Mouse (Mus musculus): Measurements from ENCODE around the gene Col6a5. TPM values are rescaled to one million over a fixed set of nuclear protein-coding genes. Genes with fewer than 3 reads are reported as not detected.
A peak's percentile ranks its signal among the peaks of the same experiment; 100 is the strongest.

Gene Col6a5
- polyA plus RNA-seq (2015; fragmentation: Nextera tagmentation; extraction: Ambion mirVana), result 0.07 and 0.08 TPM in 2 replicates

GRCm38 (mm10) chr9:105960533-105960932, at the start of gene Col6a5:
Gene Col6a5 (minus strand): TSS chr9:105960643.
- no peak for ATAC-seq (ENCODE audit: extremely low read depth, insufficient number of reproducible peaks, low FRiP score, low TSS enrichment)
- H3K4me2 ChIP-seq, result peak within 1 kb of the TSS; percentile 16; the same call in 1 of the 2 replicates

GRCm38 (mm10) chr9:105997955-105998354, 37.5 kb upstream of the Col6a5 start:
- Histone ChIP-seq H3K9ac (no peak overlapping the region), H3K36me3 (no peaks in the 10 kb centered on the region), H3K27me3 (replicated peaks) (0 out of 2 replicates have a peak, but pooled peaks cover 5% of the 10 kb centered on the region), H3K4me1 (no peaks in the 10 kb centered on the region), H3K4me3 (no peak overlapping the region), H3K27ac (replicated peaks) (no peak overlapping the region), H3K9me3 (peaks cover 5% of the 10 kb centered on the region; the same call in 1 of the 2 replicates), H3K4me2 (no peak overlapping the region)
- 49% methylated on average over 11 of the region's 11 CpGs for WGBS
- ATAC-seq (ENCODE audit: extremely low read depth, insufficient number of reproducible peaks, low FRiP score, low TSS enrichment), result no peak

More at GRCm38 (mm10) chr9:105960533-105960932, at the start of gene Col6a5:
- H3K9me3 ChIP-seq, result no peaks in the 10 kb centered on the region
- no peak within 1 kb of the TSS for H3K27ac ChIP-seq (replicated peaks)
- H3K36me3 ChIP-seq, result no peaks in the 10 kb centered on the region
- no peak within 1 kb of the TSS for H3K4me3 ChIP-seq
- peaks cover 18% of the 10 kb centered on the region for H3K27me3 ChIP-seq (replicated peaks)
- H3K4me1 ChIP-seq, result peaks cover 9% of the 10 kb centered on the region
- WGBS, result 18% methylated on average over 13 of the region's 13 CpGs
- H3K9ac ChIP-seq, result no peak within 1 kb of the TSS; the same call in 1 of the 2 replicates

GRCm38 (mm10) chr9:105992425-105992824, 32.0 kb upstream of the Col6a5 start:
- ATAC-seq (ENCODE audit: extremely low read depth, insufficient number of reproducible peaks, low FRiP score, low TSS enrichment), result no peak
- H3K27ac ChIP-seq (replicated peaks), result no peak overlapping the region

DNA sequence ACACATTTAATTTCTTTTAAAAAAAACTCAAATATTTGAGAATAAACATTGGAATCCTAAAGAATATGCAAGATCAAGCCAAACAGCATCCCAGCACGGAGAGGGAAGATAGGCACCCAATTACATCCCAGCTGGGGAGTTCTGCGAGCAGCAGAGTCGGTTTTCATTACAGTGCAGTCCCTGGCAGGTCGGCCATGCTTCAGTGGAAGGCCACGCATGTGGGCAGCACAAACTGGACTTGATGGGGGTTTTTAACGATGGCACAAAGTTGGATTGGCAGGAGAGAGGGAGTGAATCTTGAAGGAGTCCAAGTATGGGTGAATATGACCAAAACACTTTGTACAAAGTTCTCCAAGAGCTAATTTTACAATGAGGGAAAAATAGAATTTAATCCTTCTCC, 29.7 kb upstream of the Col6a5 start:
- ATAC-seq (ENCODE audit: extremely low read depth, insufficient number of reproducible peaks, low FRiP score, low TSS enrichment), result no peak
- Histone ChIP-seq H3K36me3 (no peaks in the 10 kb centered on the region), H3K4me2 (no peak overlapping the region), H3K27ac (replicated peaks) (no peak overlapping the region), H3K4me1 (no peaks in the 10 kb centered on the region), H3K9me3 (peaks cover 3% of the 10 kb centered on the region; the same call in 1 of the 2 replicates), H3K9ac (no peak overlapping the region), H3K4me3 (no peak overlapping the region), H3K27me3 (replicated peaks) (0 out of 2 replicates have a peak, but pooled peaks cover 4% of the 10 kb centered on the region)
- 64% methylated on average over 6 of the region's 6 CpGs for WGBS

More at GRCm38 (mm10) chr9:105992425-105992824, 32.0 kb upstream of the Col6a5 start:
- Histone ChIP-seq H3K4me1 (no peaks in the 10 kb centered on the region), H3K36me3 (no peaks in the 10 kb centered on the region), H3K9me3 (peaks cover 5% of the 10 kb centered on the region; the same call in 1 of the 2 replicates), H3K9ac (no peak overlapping the region), H3K27me3 (replicated peaks) (no peaks in the 10 kb centered on the region), H3K4me3 (no peak overlapping the region), H3K4me2 (no peak overlapping the region)
- 71% methylated on average over 6 of the region's 6 CpGs for WGBS

DNA sequence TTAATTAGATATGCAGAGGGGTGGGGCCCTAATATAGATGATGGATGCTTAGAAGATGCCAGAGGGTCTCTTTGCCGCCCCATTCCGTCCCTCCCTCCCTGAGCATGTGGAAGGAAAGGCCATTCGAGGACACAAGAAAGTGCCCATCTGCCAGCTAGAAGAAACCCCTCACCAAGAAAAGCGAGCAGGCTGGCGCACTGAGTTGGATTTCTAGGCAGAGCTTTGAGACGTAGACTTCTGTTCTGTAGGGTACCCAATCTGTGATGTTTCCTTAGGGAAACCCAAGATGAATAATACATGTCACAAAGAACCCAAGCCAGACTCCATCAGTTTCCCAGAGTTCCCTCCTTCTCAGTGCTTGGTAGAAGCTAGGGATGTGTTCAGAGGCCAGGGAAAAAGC, 29.0 kb upstream of the Col6a5 start:
- ATAC-seq (ENCODE audit: extremely low read depth, insufficient number of reproducible peaks, low FRiP score, low TSS enrichment), result no peak
- H3K27me3 ChIP-seq (replicated peaks), result 0 out of 2 replicates have a peak, but pooled peaks cover 6% of the 10 kb centered on the region
- no peaks in the 10 kb centered on the region for H3K9me3 ChIP-seq
- no peaks in the 10 kb centered on the region for H3K36me3 ChIP-seq
- H3K9ac ChIP-seq, result no peak overlapping the region
- 76% methylated on average over 6 of the region's 6 CpGs for WGBS
- H3K4me3 ChIP-seq, result no peak overlapping the region
- H3K4me1 ChIP-seq, result no peaks in the 10 kb centered on the region
- no peak overlapping the region for H3K4me2 ChIP-seq
- H3K27ac ChIP-seq (replicated peaks), result no peak overlapping the region

DNA sequence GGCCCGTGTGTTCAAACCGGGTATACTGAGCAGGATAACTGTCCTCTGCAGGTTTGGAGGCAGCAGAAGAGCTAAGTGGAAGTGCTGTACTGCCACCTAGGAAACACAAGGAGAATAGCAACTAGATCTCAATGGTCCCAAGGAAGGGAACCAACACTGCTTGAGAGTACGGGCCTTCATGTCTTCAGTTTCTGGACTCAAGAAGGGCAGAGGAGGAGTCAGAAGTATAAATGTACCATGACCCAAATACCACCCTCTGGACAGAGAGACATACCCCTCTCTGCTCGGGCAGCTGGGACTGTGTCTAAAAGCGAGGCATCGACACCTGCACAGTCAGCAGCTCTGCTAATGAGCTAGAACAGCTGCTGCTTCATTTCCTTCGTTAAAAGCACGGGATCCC, 27.7 kb upstream of the Col6a5 start:
- Histone ChIP-seq H3K27ac (replicated peaks) (no peak overlapping the region), H3K4me3 (no peak overlapping the region), H3K36me3 (no peaks in the 10 kb centered on the region), H3K4me1 (no peaks in the 10 kb centered on the region), H3K4me2 (no peak overlapping the region), H3K9ac (no peak overlapping the region), H3K9me3 (no peaks in the 10 kb centered on the region), H3K27me3 (replicated peaks) (peaks cover 14% of the 10 kb centered on the region)
- no peak for ATAC-seq (ENCODE audit: extremely low read depth, insufficient number of reproducible peaks, low FRiP score, low TSS enrichment)
- WGBS, result 57% methylated on average over 8 of the region's 8 CpGs

GRCm38 (mm10) chr9:105984931-105985519, 24.6 kb upstream of the Col6a5 start:
- no peaks in the 10 kb centered on the region for H3K36me3 ChIP-seq
- H3K9ac ChIP-seq, result no peak overlapping the region
- WGBS, result 38% methylated on average over 10 of the region's 10 CpGs
- H3K4me3 ChIP-seq, result no peak overlapping the region
- H3K4me1 ChIP-seq, result no peaks in the 10 kb centered on the region
- no peaks in the 10 kb centered on the region for H3K9me3 ChIP-seq
- no peak overlapping the region for H3K27ac ChIP-seq (replicated peaks)
- no peak overlapping the region for H3K4me2 ChIP-seq
- no peak for ATAC-seq (ENCODE audit: extremely low read depth, insufficient number of reproducible peaks, low FRiP score, low TSS enrichment)
- peaks cover 14% of the 10 kb centered on the region for H3K27me3 ChIP-seq (replicated peaks)

GRCm38 (mm10) chr9:105978479-105978878, 18.0 kb upstream of the Col6a5 start:
- H3K27me3 ChIP-seq (replicated peaks), result peaks cover 15% of the 10 kb centered on the region
- H3K4me1 ChIP-seq, result no peaks in the 10 kb centered on the region
- no peaks in the 10 kb centered on the region for H3K36me3 ChIP-seq
- ATAC-seq (ENCODE audit: extremely low read depth, insufficient number of reproducible peaks, low FRiP score, low TSS enrichment), result no peak
- H3K4me2 ChIP-seq, result no peak overlapping the region
- WGBS, result 85% methylated on average over 8 of the region's 8 CpGs
- no peak overlapping the region for H3K27ac ChIP-seq (replicated peaks)
- no peak overlapping the region for H3K9ac ChIP-seq
- no peaks in the 10 kb centered on the region for H3K9me3 ChIP-seq
- no peak overlapping the region for H3K4me3 ChIP-seq

DNA sequence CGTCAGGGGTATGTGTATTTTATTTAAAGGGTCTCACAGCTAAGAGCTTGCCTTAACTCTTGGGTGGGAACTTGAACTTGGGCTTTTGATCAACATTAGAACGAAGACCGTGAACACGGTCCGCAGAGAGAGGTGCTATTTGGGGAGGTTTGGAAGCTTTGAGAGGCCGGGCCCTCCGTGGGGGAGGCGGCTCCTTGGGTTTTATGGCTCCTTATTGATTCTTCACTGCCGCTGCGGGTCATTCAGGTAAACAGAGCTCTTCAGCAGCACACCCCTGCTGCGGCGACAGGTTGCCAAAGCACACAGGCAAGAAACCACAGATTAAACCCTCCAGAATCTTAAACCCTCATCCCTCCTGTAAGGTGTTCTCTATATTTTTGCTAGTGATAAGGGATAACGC, 16.4 kb upstream of the Col6a5 start:
- Histone ChIP-seq H3K36me3 (no peaks in the 10 kb centered on the region), H3K9ac (no peak overlapping the region), H3K4me1 (no peaks in the 10 kb centered on the region), H3K27ac (replicated peaks) (no peak overlapping the region), H3K4me3 (no peak overlapping the region), H3K9me3 (no peaks in the 10 kb centered on the region), H3K27me3 (replicated peaks) (peaks cover 15% of the 10 kb centered on the region), H3K4me2 (no peak overlapping the region)
- ATAC-seq (ENCODE audit: extremely low read depth, insufficient number of reproducible peaks, low FRiP score, low TSS enrichment), result no peak
- WGBS, result 23% methylated on average over 13 of the region's 13 CpGs

- H3K4me1 ChIP-seq, result no peaks in the 10 kb centered on the region
- no peaks in the 10 kb centered on the region for H3K36me3 ChIP-seq
- no peak overlapping the region for H3K27ac ChIP-seq (replicated peaks)
- WGBS, result 45% methylated on average over 6 of the region's 6 CpGs
- ATAC-seq (ENCODE audit: extremely low read depth, insufficient number of reproducible peaks, low FRiP score, low TSS enrichment), result no peak
- no peak overlapping the region for H3K4me2 ChIP-seq
- H3K4me3 ChIP-seq, result no peak overlapping the region
- H3K27me3 ChIP-seq (replicated peaks), result peaks cover 15% of the 10 kb centered on the region
- H3K9ac ChIP-seq, result no peak overlapping the region
- H3K9me3 ChIP-seq, result no peaks in the 10 kb centered on the region
Observed at GRCm38 (mm10) chr9:105976314-105976713, 15.9 kb upstream of the Col6a5 start.

DNA sequence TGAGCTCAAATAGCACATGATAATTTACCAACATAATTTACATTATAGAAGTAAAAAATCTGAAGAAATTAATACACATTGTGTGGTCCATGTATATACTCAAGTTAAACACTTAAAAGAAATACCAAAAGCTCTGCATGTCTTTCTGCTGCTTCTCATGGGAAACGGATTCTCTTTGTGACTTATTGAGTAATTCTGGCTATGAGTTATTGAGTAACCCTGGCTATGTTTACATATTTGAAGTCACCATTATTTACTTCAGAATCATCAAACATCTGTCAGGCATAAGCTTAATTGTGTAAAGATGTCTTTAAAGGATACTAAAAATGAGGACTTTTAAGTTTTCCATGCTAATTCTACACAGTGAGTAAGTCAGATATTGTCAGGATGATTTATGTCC, 13.3 kb upstream of the Col6a5 start:
- Histone ChIP-seq H3K9me3 (no peaks in the 10 kb centered on the region), H3K4me1 (no peaks in the 10 kb centered on the region), H3K4me2 (no peak overlapping the region), H3K4me3 (no peak overlapping the region), H3K9ac (no peak overlapping the region), H3K27me3 (replicated peaks) (peaks cover 15% of the 10 kb centered on the region), H3K27ac (replicated peaks) (no peak overlapping the region), H3K36me3 (no peaks in the 10 kb centered on the region)
- ATAC-seq (ENCODE audit: extremely low read depth, insufficient number of reproducible peaks, low FRiP score, low TSS enrichment), result no peak
- 71% methylated on average over 1 of the region's 1 CpGs for WGBS

DNA sequence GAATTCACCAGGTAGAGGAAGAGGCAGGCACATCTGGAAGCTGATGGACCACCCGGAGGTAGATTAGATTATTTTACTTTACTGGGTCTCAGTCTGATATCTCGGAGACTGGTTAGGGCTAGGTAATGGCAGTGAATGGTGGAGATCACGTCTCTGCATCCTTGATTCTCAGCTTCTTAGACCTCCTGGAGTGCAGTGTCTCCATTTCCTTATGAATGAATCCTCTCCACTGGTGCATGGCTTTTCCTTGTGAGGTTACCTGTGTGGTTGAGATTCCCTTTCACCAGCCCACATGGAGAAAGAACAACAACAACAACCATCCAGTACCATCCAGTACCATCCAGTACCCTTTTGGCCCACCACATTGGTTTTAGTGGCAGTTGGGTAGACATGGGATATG, 11.6 kb upstream of the Col6a5 start:
- Histone ChIP-seq H3K36me3 (no peaks in the 10 kb centered on the region), H3K27me3 (replicated peaks) (peaks cover 13% of the 10 kb centered on the region), H3K9me3 (no peaks in the 10 kb centered on the region), H3K27ac (replicated peaks) (no peak overlapping the region), H3K4me2 (no peak overlapping the region), H3K9ac (no peak overlapping the region), H3K4me1 (no peaks in the 10 kb centered on the region), H3K4me3 (no peak overlapping the region)
- 77% methylated on average over 3 of the region's 3 CpGs for WGBS
- ATAC-seq (ENCODE audit: extremely low read depth, insufficient number of reproducible peaks, low FRiP score, low TSS enrichment), result no peak

Measured in heart, embryonic 13.5 days (tissue).